Mouse (Mus musculus) MEL (cell line): ENCODE results near the gene Gpat2. TPM values are rescaled to one million over a fixed set of nuclear protein-coding genes. Genes with fewer than 3 reads are reported as not detected.

Experiments
- DNase-seq: peaks from one replicate; pipeline ENCODE4 v3.0.0; 2011; ENCODE audit warnings: low read depth, low spot score
- H3K27ac ChIP-seq: 2 replicates; pipeline ENCODE4 v1.5.1; 2012; ENCODE audit warnings: low read depth, mild to moderate bottlenecking, control low read depth, low read length, moderate library complexity; ENCODE audit not compliant: control insufficient read depth
- H3K27me3 ChIP-seq, 2 experiments: fragments of 150-350 bp in 1 of 2; sonication (generic) in 1 of 2; 2 replicates each; pipeline ENCODE4 v1.6.1; 2012; ENCODE audit warnings: low read length in 2 of 2, mild to moderate bottlenecking in 2 of 2, improper control_type of control experiment in 1 of 2, moderate library complexity in 1 of 2; ENCODE audit not compliant: insufficient read depth in 2 of 2, control insufficient read depth in 1 of 2
- H3K36me3 ChIP-seq, 2 experiments: 2 replicates each; pipeline ENCODE4 v1.6.1; 2012 to 2014; ENCODE audit warnings: low read length in 2 of 2, improper control_type of control experiment in 1 of 2, inconsistent platforms in 1 of 2, mild to moderate bottlenecking in 1 of 2; ENCODE audit not compliant: insufficient read depth in 2 of 2, control insufficient read depth in 1 of 2
- H3K4me1 ChIP-seq, 2 experiments: fragments of 150-350 bp in 1 of 2; sonication (generic) in 1 of 2; 2 replicates each; pipeline ENCODE4 v1.6.1; 2012; ENCODE audit warnings: low read length in 2 of 2, improper control_type of control experiment in 1 of 2, mild to moderate bottlenecking in 1 of 2; ENCODE audit not compliant: insufficient read depth in 2 of 2, control insufficient read depth in 1 of 2
- H3K4me3 ChIP-seq, 2 experiments: fragments of 150-350 bp in 1 of 2; sonication (generic) in 1 of 2; 2 replicates each; pipeline ENCODE4 v1.5.1; 2012; ENCODE audit warnings: low read depth in 2 of 2, low read length in 2 of 2, mild to moderate bottlenecking in 2 of 2, moderate library complexity in 2 of 2, control low read depth in 1 of 2, improper control_type of control experiment in 1 of 2; ENCODE audit not compliant: control insufficient read depth in 1 of 2, insufficient read depth in 1 of 2
- H3K79me2 ChIP-seq: 2 replicates; pipeline ENCODE4 v1.6.1; 2012; ENCODE audit warnings: mild to moderate bottlenecking, low read length, moderate library complexity; ENCODE audit not compliant: control insufficient read depth, poor library complexity, insufficient read depth
- H3K9ac ChIP-seq: 2 replicates; pipeline ENCODE4 v1.6.1; 2012; ENCODE audit warnings: low read depth, mild to moderate bottlenecking, control low read depth, low read length, moderate library complexity; ENCODE audit not compliant: control insufficient read depth, poor library complexity, severe bottlenecking
- H3K9me3 ChIP-seq: fragments of 150-350 bp; sonication (generic); replicated peaks from 2 replicates; pipeline ENCODE4 v1.6.1; 2012; ENCODE audit warnings: mild to moderate bottlenecking, low read length, improper control_type of control experiment, moderate library complexity; ENCODE audit not compliant: insufficient read depth
- CHD2 ChIP-seq: IDR thresholded peaks from 2 replicates; pipeline ENCODE4 v1.6.1; 2011; ENCODE audit warnings: low read length, improper control_type of control experiment
- CTCF ChIP-seq, 3 experiments: IDR thresholded peaks in 2 of 3; conservative IDR thresholded peaks in 1 of 3; 2 replicates each; pipeline ENCODE4 v1.5.1; 2011 to 2012; ENCODE audit warnings: low read length in 3 of 3, low read depth in 2 of 3, mild to moderate bottlenecking in 2 of 3, improper control_type of control experiment in 1 of 3, inconsistent platforms in 1 of 3, mixed read lengths in 1 of 3, moderate library complexity in 1 of 3; ENCODE audit not compliant: control insufficient read depth in 1 of 3, insufficient read depth in 1 of 3, poor library complexity in 1 of 3, severe bottlenecking in 1 of 3
- E2F4 ChIP-seq: IDR thresholded peaks from 2 replicates; pipeline ENCODE4 v1.6.1; 2011; ENCODE audit warnings: low read depth, low read length, improper control_type of control experiment, borderline replicate concordance
- ELF1 ChIP-seq: IDR thresholded peaks from 2 replicates; pipeline ENCODE4 v1.6.1; 2014; ENCODE audit warnings: low read depth, mild to moderate bottlenecking, inconsistent platforms, low read length, improper control_type of control experiment, moderate library complexity
- GABPA ChIP-seq: IDR thresholded peaks from 2 replicates; pipeline ENCODE4 v1.6.1; 2012; ENCODE audit warnings: low read depth, mild to moderate bottlenecking, inconsistent platforms, low read length, improper control_type of control experiment, moderate library complexity
- GATA1 ChIP-seq: IDR thresholded peaks from 2 replicates; pipeline ENCODE4 v1.6.1; 2011; ENCODE audit warnings: low read depth, low read length, improper control_type of control experiment
- JUND ChIP-seq: IDR thresholded peaks from 2 replicates; pipeline ENCODE4 v1.6.1; 2011; ENCODE audit warnings: low read depth, mild to moderate bottlenecking, improper control_type of control experiment, low read length
- MAX ChIP-seq: IDR thresholded peaks from 2 replicates; pipeline ENCODE4 v1.6.1; 2011; ENCODE audit warnings: low read length, improper control_type of control experiment
- MXI1 ChIP-seq: IDR thresholded peaks from 2 replicates; pipeline ENCODE4 v1.6.1; 2011; ENCODE audit warnings: mild to moderate bottlenecking, low read depth, low read length, improper control_type of control experiment
- MYC ChIP-seq: IDR thresholded peaks from 2 replicates; pipeline ENCODE4 v1.6.1; 2011; ENCODE audit warnings: low read depth, mild to moderate bottlenecking, low read length, improper control_type of control experiment, moderate library complexity
- NRF1 ChIP-seq: IDR thresholded peaks from 2 replicates; pipeline ENCODE4 v1.6.1; 2014; ENCODE audit warnings: low read depth, mild to moderate bottlenecking, inconsistent platforms, low read length, improper control_type of control experiment, moderate library complexity; ENCODE audit not compliant: poor library complexity, insufficient read depth, severe bottlenecking
- POLR2AphosphoS2 ChIP-seq: IDR thresholded peaks from 2 replicates; pipeline ENCODE4 v1.6.1; 2011; ENCODE audit warnings: low read length, improper control_type of control experiment
- POLR2AphosphoS5 ChIP-seq: IDR thresholded peaks from 2 replicates; pipeline ENCODE4 v1.6.1; 2012; ENCODE audit warnings: low read depth, borderline replicate concordance, mild to moderate bottlenecking, inconsistent platforms, low read length, moderate library complexity, mixed read lengths
- RAD21 ChIP-seq: IDR thresholded peaks from 2 replicates; pipeline ENCODE4 v1.6.1; 2011; ENCODE audit warnings: mild to moderate bottlenecking, low read depth, low read length, improper control_type of control experiment
- SMC3 ChIP-seq: IDR thresholded peaks from 2 replicates; pipeline ENCODE4 v1.6.1; 2011; ENCODE audit warnings: low read depth, low read length, improper control_type of control experiment
- UBTF ChIP-seq: IDR thresholded peaks from 2 replicates; pipeline ENCODE4 v1.6.1; 2012; ENCODE audit warnings: low read depth, mild to moderate bottlenecking, inconsistent platforms, low read length, improper control_type of control experiment, moderate library complexity, borderline replicate concordance; ENCODE audit not compliant: insufficient read depth
- USF1 ChIP-seq: IDR thresholded peaks from 2 replicates; pipeline ENCODE4 v1.6.1; 2014; ENCODE audit warnings: low read depth, mild to moderate bottlenecking, inconsistent platforms, low read length, improper control_type of control experiment, moderate library complexity
- ZC3H11A ChIP-seq: IDR thresholded peaks from 2 replicates; pipeline ENCODE4 v1.6.1; 2012; ENCODE audit warnings: low read depth, mild to moderate bottlenecking, inconsistent platforms, low read length, improper control_type of control experiment
- ZKSCAN1 ChIP-seq: IDR thresholded peaks from 2 replicates; pipeline ENCODE4 v1.6.1; 2012; ENCODE audit warnings: low read depth, mild to moderate bottlenecking, inconsistent platforms, low read length, improper control_type of control experiment, moderate library complexity
- ZMIZ1 ChIP-seq: IDR thresholded peaks from 2 replicates; pipeline ENCODE4 v1.6.1; 2012; ENCODE audit warnings: low read depth, mild to moderate bottlenecking, inconsistent platforms, low read length, improper control_type of control experiment, moderate library complexity
- ZNF384 ChIP-seq: IDR thresholded peaks from 2 replicates; pipeline ENCODE4 v1.6.1; 2012; ENCODE audit warnings: low read depth, mild to moderate bottlenecking, inconsistent platforms, low read length, improper control_type of control experiment
- polyA plus RNA-seq, 2 experiments: library from polyadenylated mRNA; stranded (reverse) in 1 of 2; unstranded in 1 of 2; fragments of >175 nt in 1 of 2; fragments of >200 nt in 1 of 2; gene quantifications; 2 replicates each; pipeline versions ENCODE4 v1.2.1 to v1.2.4; 2012; ENCODE audit warnings: low replicate concordance in 2 of 2, low read depth in 1 of 2; ENCODE audit not compliant: insufficient read length in 2 of 2, insufficient read depth in 1 of 2, missing spikeins in 1 of 2
- total RNA-seq: library from RNA; depleted of rRNA; stranded (reverse); fragments of 300-350 nt; gene quantifications from 2 replicates; pipeline ENCODE4 v1.2.3, GENCODE M21; 2012

Gene Gpat2
- total and polyA plus RNA-seq, 3 experiments = 0.07 TPM; not detected in 2

- no peaks in the 10 kb centered on the region for H3K79me2 ChIP-seq
- H3K9me3 ChIP-seq = no peaks in the 10 kb centered on the region
- no peaks in the 10 kb centered on the region for H3K36me3 ChIP-seq
- no peak overlapping the region for H3K27ac ChIP-seq
- H3K4me1 ChIP-seq = no peaks in the 10 kb centered on the region
- TF ChIP-seq GATA1 (no peak), ZC3H11A (no peak), UBTF (no peak), CTCF (IDR thresholded peaks at IDR 0.05 in 2 of 3, conservative IDR thresholded peaks at IDR 0.05 in 1 of 3; ENCODE audit: control insufficient read depth in 1 of 3, insufficient read depth in 1 of 3, low read depth in 2 of 3, low read length in 3 of 3, poor library complexity in 1 of 3, severe bottlenecking in 1 of 3) (no peak), NRF1 (no peak), ZMIZ1 (no peak), MXI1 (no peak), CHD2 (no peak), POLR2AphosphoS2 (no peak), POLR2AphosphoS5 (no peak), GABPA (no peak), ELF1 (no peak), MAX (no peak), ZNF384 (no peak), ZKSCAN1 (no peak), JUND (no peak), E2F4 (no peak), RAD21 (no peak), MYC (no peak)
- TF ChIP-seq, all 39 proteins: peak for 0
- H3K9ac ChIP-seq = no peak overlapping the region
- H3K27me3 ChIP-seq = 0 out of 4 replicates have a peak, but pooled peaks cover 0 to 1% of the 10 kb centered on the region in 2 experiments
- H3K4me3 ChIP-seq = no peak overlapping the region
- DNase-seq = no peak
Measured at GRCm38 (mm10) chr2:127379250-127379649, 45.7 kb upstream of the Gpat2 start.

GRCm38 (mm10) chr2:127383881-127384280 is 41.1 kb upstream of the Gpat2 start:
- Histone ChIP-seq H3K4me3 (no peak overlapping the region), H3K79me2 (no peaks in the 10 kb centered on the region), H3K27me3 (no peaks in the 10 kb centered on the region), H3K9me3 (no peaks in the 10 kb centered on the region), H3K36me3 (no peaks in the 10 kb centered on the region), H3K9ac (no peak overlapping the region), H3K27ac (no peak overlapping the region), H3K4me1 (no peaks in the 10 kb centered on the region)
- no peak for DNase-seq
- TF ChIP-seq ZKSCAN1 (no peak), SMC3 (no peak), ZNF384 (no peak), USF1 (no peak), POLR2AphosphoS2 (no peak), MAX (no peak)
